Mouse (Mus musculus): ENCODE measurements around the gene Rpl3. TPM values are rescaled to one million over a fixed set of nuclear protein-coding genes. Genes with fewer than 3 reads are reported as not detected.

The Rpl3 gene
- polyA plus RNA-seq, 1 experiment from 2014 or later = 612 TPM

GRCm38 (mm10) chr15:80038110-80038391, 53.6 kb downstream of the Rpl3 start:
- Histone ChIP-seq H3K27ac (no peak overlapping the region), H3K36me3 (no peaks in the 10 kb centered on the region), H3K9me3 (no peaks in the 10 kb centered on the region), H3K27me3 (no peaks in the 10 kb centered on the region), H3K4me2 (replicated peaks) (no peak overlapping the region), H3K4me3 (replicated peaks) (no peak overlapping the region), H3K4me1 (replicated peaks) (no peaks in the 10 kb centered on the region), H3K9ac (replicated peaks) (no peak overlapping the region)
- ATAC-seq = no peak
- WGBS = 100% methylated on average over 2 of the region's 2 CpGs

DNA sequence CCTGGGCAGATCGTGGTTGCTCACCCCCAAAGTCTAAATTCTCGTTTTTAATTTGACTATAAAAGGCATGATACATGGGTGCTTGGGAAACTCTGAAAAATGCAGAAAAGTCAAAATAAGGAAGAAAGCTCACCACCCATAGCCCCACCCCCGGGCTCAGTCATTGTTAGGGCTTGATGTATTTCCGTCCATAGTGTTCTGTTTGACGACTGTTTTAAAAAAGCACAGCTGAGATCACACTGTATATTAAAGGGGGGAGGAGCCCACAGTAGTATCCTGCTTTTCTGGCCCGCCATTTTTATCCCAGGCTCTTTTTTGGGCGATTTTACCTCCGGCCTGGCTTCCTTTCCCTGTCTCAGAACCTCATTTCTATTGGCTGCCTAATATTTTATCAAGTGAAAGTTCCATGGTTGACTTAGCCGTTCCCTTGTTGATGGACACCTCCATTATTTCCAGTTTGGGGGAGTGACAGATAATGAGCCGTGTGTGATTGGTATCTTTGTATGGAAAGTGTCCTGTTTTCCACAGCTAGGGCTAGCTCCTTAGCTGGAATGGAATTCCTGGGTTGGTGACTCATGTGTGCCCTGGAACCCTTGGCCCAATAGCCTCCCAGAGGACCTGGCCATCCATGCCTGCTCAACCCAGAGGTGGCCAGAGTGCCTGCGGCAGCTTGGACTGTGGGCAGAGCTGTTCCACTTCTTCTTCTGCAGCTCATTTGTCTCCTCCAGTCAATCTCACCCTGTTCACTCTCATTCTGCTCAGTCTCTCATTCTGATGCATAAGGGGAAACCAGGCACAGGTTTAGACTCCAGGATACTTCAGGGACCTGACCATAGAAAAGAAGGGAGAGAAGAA, 54.2 kb downstream of the Rpl3 start:
- no peak overlapping the region for H3K4me3 ChIP-seq (replicated peaks)
- H3K4me2 ChIP-seq (replicated peaks) = no peak overlapping the region
- H3K36me3 ChIP-seq = no peaks in the 10 kb centered on the region
- H3K9me3 ChIP-seq = no peaks in the 10 kb centered on the region
- no peak overlapping the region for H3K27ac ChIP-seq
- WGBS = 84% methylated on average over 11 of the region's 11 CpGs
- no peaks in the 10 kb centered on the region for H3K4me1 ChIP-seq (replicated peaks)
- H3K9ac ChIP-seq (replicated peaks) = no peak overlapping the region
- no peaks in the 10 kb centered on the region for H3K27me3 ChIP-seq
- ATAC-seq = no peak

GRCm38 (mm10) chr15:80035341-80035885, 56.3 kb downstream of the Rpl3 start:
- no peak overlapping the region for H3K27ac ChIP-seq
- H3K36me3 ChIP-seq = no peaks in the 10 kb centered on the region
- no peak overlapping the region for H3K4me2 ChIP-seq (replicated peaks)
- no peak overlapping the region for H3K9ac ChIP-seq (replicated peaks)
- no peak overlapping the region for H3K4me3 ChIP-seq (replicated peaks)
- no peaks in the 10 kb centered on the region for H3K27me3 ChIP-seq
- 84% methylated on average over 6 of the region's 6 CpGs for WGBS
- H3K9me3 ChIP-seq = no peaks in the 10 kb centered on the region
- no peak for ATAC-seq
- no peaks in the 10 kb centered on the region for H3K4me1 ChIP-seq (replicated peaks)

GRCm38 (mm10) chr15:80034913-80035312, 56.8 kb downstream of the Rpl3 start:
- ATAC-seq = no peak
- Histone ChIP-seq H3K4me1 (replicated peaks) (no peaks in the 10 kb centered on the region), H3K4me3 (replicated peaks) (no peak overlapping the region), H3K27me3 (no peaks in the 10 kb centered on the region), H3K27ac (no peak overlapping the region), H3K36me3 (no peaks in the 10 kb centered on the region), H3K4me2 (replicated peaks) (no peak overlapping the region), H3K9me3 (no peaks in the 10 kb centered on the region), H3K9ac (replicated peaks) (no peak overlapping the region)

GRCm38 (mm10) chr15:80034366-80034765, 57.3 kb downstream of the Rpl3 start:
- Histone ChIP-seq H3K4me3 (replicated peaks) (no peak overlapping the region), H3K9me3 (no peaks in the 10 kb centered on the region), H3K4me1 (replicated peaks) (no peaks in the 10 kb centered on the region), H3K36me3 (no peaks in the 10 kb centered on the region), H3K9ac (replicated peaks) (no peak overlapping the region), H3K4me2 (replicated peaks) (no peak overlapping the region), H3K27me3 (no peaks in the 10 kb centered on the region), H3K27ac (no peak overlapping the region)
- ATAC-seq = no peak
- WGBS = 72% methylated on average over 7 of the region's 7 CpGs

DNA sequence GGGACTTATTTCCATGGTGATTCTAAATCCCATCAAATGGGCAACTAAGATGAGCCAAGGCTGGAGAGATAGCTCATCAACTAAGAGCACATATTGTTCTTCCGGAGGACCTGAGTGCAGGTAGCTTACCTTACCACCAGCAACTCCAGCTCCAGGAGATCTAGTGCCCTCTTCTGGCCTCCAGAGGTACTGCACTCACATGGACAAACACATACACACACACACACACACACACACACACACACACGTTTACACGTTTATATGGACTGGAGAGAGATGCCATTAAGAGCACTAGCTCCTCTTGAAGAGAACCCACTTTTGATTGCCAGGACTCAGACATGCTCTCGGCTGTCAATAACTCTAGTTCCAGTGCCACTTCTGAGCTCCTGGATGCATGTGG, 60.5 kb downstream of the Rpl3 start:
- H3K9ac ChIP-seq (replicated peaks) = no peak overlapping the region
- no peak for ATAC-seq
- 89% methylated on average over 4 of the region's 4 CpGs for WGBS

GRCm38 (mm10) chr15:80030399-80030798, 61.3 kb downstream of the Rpl3 start:
- H3K27ac ChIP-seq = no peak overlapping the region
- H3K4me2 ChIP-seq (replicated peaks) = no peak overlapping the region
- H3K4me1 ChIP-seq (replicated peaks) = peaks cover 2% of the 10 kb centered on the region; the same call in 1 of the 2 replicates
- WGBS = 93% methylated on average over 10 of the region's 10 CpGs
- no peaks in the 10 kb centered on the region for H3K27me3 ChIP-seq
- no peak overlapping the region for H3K4me3 ChIP-seq (replicated peaks)
- ATAC-seq = no peak
- no peaks in the 10 kb centered on the region for H3K9me3 ChIP-seq
- H3K9ac ChIP-seq (replicated peaks) = no peak overlapping the region
- no peaks in the 10 kb centered on the region for H3K36me3 ChIP-seq

More for the DNA sequence above, 60.5 kb downstream of the Rpl3 start:
- Histone ChIP-seq H3K4me3 (replicated peaks) (no peak overlapping the region), H3K27me3 (no peaks in the 10 kb centered on the region), H3K36me3 (no peaks in the 10 kb centered on the region), H3K27ac (no peak overlapping the region), H3K9me3 (no peaks in the 10 kb centered on the region), H3K4me1 (replicated peaks) (no peaks in the 10 kb centered on the region), H3K4me2 (replicated peaks) (no peak overlapping the region)

DNA sequence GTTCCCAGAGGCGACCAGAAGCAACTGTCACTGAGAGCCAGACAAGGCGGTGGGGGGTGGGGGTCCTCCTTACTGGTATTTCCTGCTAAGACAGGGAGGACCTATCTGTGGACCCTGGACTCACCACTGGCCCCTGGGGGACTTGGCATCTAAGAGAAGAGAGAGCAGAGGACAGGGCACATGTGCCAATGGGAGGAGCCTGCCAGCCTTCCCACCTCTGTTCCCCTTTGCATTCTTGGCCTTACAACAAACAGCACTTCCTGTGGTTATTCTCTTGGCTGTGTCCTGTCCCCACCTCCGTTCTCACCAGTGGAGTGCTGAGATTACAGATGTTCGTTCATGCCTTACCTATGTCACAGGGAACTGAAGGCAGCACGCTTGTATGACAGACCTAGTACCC, 62.8 kb downstream of the Rpl3 start:
- 82% methylated on average over 5 of the region's 5 CpGs for WGBS
- H3K4me3 ChIP-seq (replicated peaks) = no peak overlapping the region
- H3K4me1 ChIP-seq (replicated peaks) = peaks cover 16% of the 10 kb centered on the region
- no peaks in the 10 kb centered on the region for H3K27me3 ChIP-seq
- no peak overlapping the region for H3K4me2 ChIP-seq (replicated peaks)
- H3K36me3 ChIP-seq = no peaks in the 10 kb centered on the region
- H3K27ac ChIP-seq = no peak overlapping the region
- no peak for ATAC-seq
- H3K9me3 ChIP-seq = no peaks in the 10 kb centered on the region
- H3K9ac ChIP-seq (replicated peaks) = no peak overlapping the region

Small RNA genes lying within 50 kb of the gene (microRNA-seq; reads per million reads assigned to microRNA genes)
- gene Snord43 = 16.5 reads per million, percentile 32 among the genes with 10 or more reads in this experiment

Other genes starting within 250 kb of the Rpl3 start
- gene Apobec3, start 200.2 kb downstream of the Rpl3 start, polyA plus RNA-seq (2015; fragmentation: Nextera tagmentation; extraction: Ambion mirVana) = 3.1 and 3.8 TPM in 2 replicates
- gene Cbx7, start 120.7 kb downstream of the Rpl3 start, polyA plus RNA-seq (2015; fragmentation: Nextera tagmentation; extraction: Ambion mirVana) = 3.0 and 4.3 TPM in 2 replicates
- 2.1 and 2.3 TPM in 2 replicates for gene Pdgfb, start 76.9 kb downstream of the Rpl3 start, polyA plus RNA-seq (2015; fragmentation: Nextera tagmentation; extraction: Ambion mirVana)
- gene Syngr1, start 534 bp downstream of the Rpl3 start, polyA plus RNA-seq (2015; fragmentation: Nextera tagmentation; extraction: Ambion mirVana) = 20.6 and 26.2 TPM in 2 replicates
- gene Tab1, start 41.3 kb upstream of the Rpl3 start, polyA plus RNA-seq (2015; fragmentation: Nextera tagmentation; extraction: Ambion mirVana) = 41.1 and 43.0 TPM in 2 replicates
- gene Mgat3, start 81.9 kb upstream of the Rpl3 start, polyA plus RNA-seq (2015; fragmentation: Nextera tagmentation; extraction: Ambion mirVana) = 11.4 and 12.3 TPM in 2 replicates
- 42.2 and 43.8 TPM in 2 replicates for gene Mief1, start 142.2 kb upstream of the Rpl3 start, polyA plus RNA-seq (2015; fragmentation: Nextera tagmentation; extraction: Ambion mirVana)
- not detected in 2 replicates for gene AC140267.1, start 144.0 kb upstream of the Rpl3 start, polyA plus RNA-seq (2015; fragmentation: Nextera tagmentation; extraction: Ambion mirVana)
- gene Atf4, start 163.3 kb upstream of the Rpl3 start, polyA plus RNA-seq (2015; fragmentation: Nextera tagmentation; extraction: Ambion mirVana) = 133 and 134 TPM in 2 replicates
- gene Rps19bp1, start 172.4 kb upstream of the Rpl3 start, polyA plus RNA-seq (2015; fragmentation: Nextera tagmentation; extraction: Ambion mirVana) = 72.9 and 77.8 TPM in 2 replicates
- 0.32 and 0.50 TPM in 2 replicates for gene Cacna1i, start 195.4 kb upstream of the Rpl3 start, polyA plus RNA-seq (2015; fragmentation: Nextera tagmentation; extraction: Ambion mirVana)

Data from midbrain, embryonic 13.5 days (tissue).